Mouse (Mus musculus) cerebellum, adult 11-12 months (tissue): Measurements from ENCODE around the gene Vnn3.

ENCODE experiments used
- DNase-seq: peaks from one replicate; pipeline ENCODE4 v3.0.0; 2022

Gene Vnn3

DNA sequence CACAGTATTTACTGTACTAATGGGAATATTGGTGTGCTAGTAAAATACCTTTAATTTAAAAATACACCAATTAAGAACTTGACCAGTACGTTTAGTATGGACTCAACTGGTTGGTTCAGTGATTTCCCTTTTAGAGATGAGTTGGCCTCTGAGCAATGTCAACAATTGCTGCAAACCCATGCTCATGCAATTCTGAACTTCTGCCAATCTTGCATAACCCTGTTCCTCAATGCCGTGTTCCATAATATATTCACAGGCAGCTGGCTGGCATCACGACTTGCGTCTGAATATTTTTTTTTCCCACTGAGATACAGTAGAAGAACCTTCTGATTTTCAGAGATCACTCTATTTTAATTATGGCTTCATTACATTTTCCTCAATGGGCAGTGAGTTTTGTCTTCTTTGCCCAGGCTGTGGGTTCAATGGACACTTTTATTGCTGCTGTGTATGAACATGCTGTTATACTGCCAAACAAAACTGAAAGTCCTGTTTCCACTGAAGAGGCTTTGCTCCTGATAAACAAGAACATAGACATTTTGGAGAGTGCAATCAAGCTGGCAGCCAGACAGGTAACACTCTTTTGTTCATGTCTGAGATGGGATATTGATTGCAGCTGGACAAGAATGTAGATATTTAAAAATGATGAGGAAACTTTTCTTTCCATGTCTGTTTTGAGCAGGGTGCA lies at the start of gene Vnn3:
Vnn3 (plus strand) TSS at position 235 of the 685 bp plus-strand sequence.
- no peak for DNase-seq

DNA sequence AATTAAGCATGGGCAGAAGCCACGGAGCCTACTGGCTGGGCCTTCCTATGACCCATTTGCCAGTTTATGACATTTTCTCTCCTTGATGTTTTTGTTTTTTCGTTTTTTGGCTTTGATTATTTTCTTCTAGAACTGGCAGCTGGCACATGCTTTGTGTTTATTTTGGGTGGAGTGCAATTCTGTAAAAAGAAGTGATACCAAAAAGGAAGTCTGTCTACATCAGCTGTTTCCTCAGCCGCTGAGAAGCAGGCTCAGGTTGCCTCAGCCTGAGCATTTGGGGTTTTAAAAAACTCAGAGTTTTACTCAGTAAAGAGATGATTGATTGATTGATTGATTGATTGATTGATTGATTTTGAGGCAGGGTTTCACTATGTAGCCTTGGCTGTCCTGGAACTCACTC lies 48.4 kb upstream of the Vnn3 start:
- DNase-seq = no peak

- no peak for DNase-seq
These were observed 46.6 kb upstream of the Vnn3 start for GRCm38 (mm10) chr10:23804665-23805064.

GRCm38 (mm10) chr10:23806201-23806600 lies 45.1 kb upstream of the Vnn3 start:
- DNase-seq = no peak

- DNase-seq = peak; percentile 31
These were observed 39.4 kb upstream of the Vnn3 start for GRCm38 (mm10) chr10:23811635-23812437.

- no peak for DNase-seq
These were observed 38.9 kb upstream of the Vnn3 start for GRCm38 (mm10) chr10:23812438-23812759.

DNA sequence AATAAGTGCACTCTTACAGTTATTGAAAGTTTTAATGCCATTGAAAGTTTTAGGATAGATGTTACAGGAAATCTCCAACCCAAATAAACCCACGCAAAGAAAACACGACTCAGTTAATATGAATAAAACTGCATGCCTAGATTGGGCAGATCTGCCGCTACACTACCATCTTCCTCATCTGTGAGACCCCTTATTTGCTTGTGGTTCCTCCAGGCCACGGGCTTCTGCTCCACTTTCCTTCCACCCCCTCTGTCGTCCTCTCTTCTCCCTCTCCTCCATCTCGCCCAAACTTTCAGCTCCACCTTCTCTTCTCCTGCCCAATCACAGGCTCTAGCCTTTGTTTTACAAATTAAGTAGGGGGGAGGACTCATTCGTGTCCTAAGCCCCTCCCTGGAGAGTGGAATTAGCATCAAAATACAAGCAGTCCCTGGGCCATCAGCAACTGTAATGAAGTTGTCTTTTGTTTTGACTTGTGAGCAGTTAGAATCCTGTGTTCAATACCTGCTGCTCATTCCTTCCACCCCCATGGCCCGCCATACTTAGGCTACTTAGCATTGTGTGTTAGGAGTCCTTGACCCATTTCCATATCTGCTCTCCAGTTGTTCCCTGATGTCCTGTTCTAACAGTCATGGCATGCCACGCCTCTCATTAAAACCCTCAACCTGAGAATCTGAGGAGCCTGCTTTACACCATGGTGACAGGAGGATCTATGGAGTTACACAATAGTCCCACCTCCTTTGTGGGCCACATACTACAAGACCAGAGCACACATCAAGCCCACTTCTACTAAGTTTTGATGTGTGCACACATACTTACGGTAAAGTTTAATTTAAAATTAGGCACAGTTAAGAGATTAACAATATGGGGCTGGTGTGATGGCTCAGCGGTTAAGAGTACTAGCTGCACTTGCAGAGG lies 38.2 kb upstream of the Vnn3 start:
- DNase-seq = no peak

DNA sequence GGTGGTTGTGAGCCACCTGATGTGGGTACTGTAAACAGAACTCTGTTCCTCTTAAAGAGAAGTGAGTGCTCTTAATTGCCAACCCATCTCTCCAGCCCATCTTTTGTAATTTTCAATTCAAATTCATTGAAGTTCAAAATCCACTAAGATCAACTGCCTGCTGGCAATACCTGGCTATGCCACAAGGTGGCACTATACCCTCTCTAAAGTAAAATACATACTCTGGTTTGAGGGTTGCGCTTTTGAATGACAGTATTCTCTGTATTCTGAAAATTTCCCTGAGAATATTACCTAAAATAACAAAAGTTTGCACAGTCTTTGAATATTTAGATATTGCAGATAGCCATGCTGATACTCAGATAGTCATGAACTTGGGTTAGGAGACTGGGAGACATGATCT lies 36.1 kb upstream of the Vnn3 start:
- DNase-seq = peak; percentile 34

GRCm38 (mm10) chr10:23816241-23816640 lies 35.0 kb upstream of the Vnn3 start:
- DNase-seq = no peak

- DNase-seq = no peak
These were observed 24.7 kb upstream of the Vnn3 start for GRCm38 (mm10) chr10:23826516-23826915.

DNA sequence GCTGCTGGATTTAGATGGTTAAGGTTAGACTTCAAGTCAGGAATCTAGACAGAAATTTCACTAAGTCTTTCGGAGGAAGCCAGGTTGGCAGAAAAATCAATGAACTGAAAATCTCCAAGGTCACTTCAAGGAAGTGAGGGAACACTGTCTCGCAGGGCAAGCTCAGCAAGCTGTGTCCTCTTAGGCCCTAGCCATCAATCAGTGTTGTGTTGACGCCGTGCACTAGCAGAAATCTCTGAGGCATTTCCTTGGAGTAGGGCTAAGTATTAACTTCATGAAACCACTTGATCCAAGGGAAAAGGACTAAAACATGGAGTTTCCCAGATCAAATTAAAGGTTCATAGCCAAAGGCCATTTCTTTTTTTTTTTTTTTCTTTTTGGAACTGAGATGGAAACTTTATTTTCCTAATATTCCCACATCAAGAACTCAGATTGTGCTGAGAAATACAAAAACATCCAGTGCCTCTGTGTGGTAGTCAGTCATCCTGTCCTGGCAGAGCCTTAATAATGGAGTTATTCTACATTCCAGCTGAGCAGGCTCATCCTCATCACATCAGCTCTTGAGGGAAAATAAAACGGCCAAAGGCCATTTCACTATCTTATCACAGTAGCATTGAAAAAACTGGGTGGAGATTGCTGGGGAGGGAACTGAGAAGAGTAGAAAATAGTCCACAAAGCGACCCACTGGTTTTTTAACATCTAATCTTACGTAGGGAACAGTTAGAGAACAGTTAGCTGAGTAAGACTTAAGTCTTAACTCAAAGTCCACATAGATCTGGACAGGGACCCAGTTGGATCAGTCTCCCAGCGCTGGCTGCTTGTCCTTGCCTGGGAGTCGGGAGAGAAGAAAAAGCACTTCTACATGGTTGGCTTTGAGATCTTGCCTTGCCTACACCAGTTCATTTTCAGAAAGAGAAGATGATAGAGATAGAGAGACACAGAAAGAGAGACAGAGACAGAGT lies 15.0 kb upstream of the Vnn3 start:
- DNase-seq = no peak

DNA sequence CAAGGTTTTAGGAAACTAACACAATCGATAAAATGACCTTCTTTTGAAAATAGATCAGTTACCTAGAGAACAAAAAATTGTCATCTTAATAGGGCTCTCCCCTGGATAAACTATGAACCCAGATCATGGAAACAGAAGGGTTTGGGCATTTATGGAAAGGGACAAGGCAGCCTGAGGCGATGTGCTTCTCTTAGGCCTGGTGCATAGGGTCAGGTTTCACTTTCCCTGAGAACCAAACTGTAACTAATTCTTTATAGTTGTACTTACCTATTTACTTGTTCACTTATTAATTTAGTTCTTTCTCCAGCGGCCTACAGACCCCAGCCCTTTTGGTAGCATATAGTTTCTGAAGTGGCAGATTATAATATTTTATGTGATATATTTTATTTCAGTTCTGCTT lies 14.1 kb upstream of the Vnn3 start:
- no peak for DNase-seq

GRCm38 (mm10) chr10:23838910-23839309 lies 12.4 kb upstream of the Vnn3 start:
- DNase-seq = no peak

- no peak for DNase-seq
These were observed 11.9 kb upstream of the Vnn3 start for GRCm38 (mm10) chr10:23839368-23839767.

DNA sequence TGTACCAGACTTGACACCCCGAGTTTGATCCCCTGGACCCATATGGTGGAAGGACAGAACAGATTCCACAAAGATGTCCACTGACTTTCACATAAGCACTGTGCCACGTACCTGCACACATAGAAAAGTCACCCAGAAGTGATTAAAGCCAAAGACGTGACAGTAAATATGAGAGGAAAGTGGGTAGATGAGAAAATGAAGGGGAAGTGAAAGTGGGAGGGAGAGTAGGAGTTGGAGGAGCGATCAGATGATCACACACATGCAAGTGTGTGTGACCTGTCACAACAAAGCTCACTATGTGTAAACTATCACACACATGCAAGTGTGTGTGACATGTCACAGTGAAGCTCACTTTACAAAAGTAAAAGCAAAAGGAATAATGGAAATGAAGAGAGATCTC lies 10.8 kb upstream of the Vnn3 start:
- no peak for DNase-seq

DNA sequence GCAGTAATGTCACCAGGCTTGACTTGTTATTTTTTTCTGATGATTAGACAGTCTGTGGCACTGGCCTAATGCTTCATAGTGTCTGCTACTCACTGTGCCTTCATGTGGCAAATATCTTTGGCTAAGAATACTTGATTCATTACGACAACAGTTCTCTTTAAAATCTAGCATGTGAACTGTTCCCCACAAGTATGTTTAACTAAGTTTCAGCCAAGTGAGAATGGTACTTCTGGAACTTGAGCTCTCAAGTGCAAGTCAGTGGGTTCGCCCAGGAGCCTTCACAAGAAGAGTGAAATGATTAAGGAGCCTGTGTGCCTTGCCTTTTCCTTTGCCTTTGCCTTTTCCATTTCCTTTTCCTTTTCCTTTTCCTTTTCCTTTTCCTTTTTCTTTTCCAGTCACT lies 834 bp downstream of the Vnn3 start:
- no peak for DNase-seq

DNA sequence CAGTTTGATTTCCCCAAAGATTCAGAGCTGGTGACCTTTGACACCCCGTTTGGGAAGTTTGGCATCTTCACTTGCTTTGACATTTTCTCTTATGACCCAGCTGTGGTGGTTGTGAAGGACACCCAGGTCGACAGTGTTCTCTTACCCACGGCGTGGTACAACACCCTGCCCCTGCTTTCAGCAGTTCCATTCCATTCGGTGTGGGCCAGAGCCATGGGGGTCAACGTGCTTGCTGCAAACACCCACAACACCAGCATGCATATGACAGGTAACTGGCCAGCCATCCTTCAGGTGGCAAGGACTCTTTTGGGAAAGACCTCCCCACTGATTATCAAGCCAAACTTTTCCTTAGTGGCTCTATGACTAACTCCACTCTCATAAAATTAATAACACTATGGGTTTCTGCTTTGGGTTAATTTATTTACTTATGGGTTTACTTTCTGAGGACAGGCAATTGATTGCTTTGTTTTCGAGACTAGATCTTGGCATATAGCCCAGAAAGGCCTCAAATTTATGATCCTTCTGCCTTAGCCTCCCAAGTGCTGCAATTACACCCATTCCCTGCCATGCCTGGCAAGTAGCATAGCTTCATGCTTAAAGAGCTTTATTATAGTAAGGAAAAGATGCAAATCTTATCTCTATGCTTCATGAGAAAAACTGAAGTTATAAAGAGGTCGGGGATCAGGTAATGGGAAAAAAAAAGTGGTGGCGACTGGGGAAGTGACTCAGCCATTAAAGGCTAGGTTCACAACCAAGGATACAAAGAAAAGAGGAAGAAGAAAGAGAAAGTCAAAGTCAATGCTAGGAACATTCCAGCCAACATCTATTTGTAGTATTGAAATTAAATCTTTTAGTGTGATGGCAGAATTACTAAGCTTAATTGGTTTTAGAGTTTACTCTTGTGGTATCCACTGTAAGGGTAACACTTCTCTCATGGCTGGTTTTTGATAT lies 13.4 kb downstream of the Vnn3 start:
- no peak for DNase-seq

- no peak for DNase-seq
These were observed 29.4 kb downstream of the Vnn3 start for GRCm38 (mm10) chr10:23880695-23881094.

- DNase-seq = no peak
These were observed 33.6 kb downstream of the Vnn3 start for GRCm38 (mm10) chr10:23884910-23885309.

- DNase-seq = no peak
These were observed 34.8 kb downstream of the Vnn3 start for GRCm38 (mm10) chr10:23886060-23886459.

GRCm38 (mm10) chr10:23892987-23893386 lies 41.7 kb downstream of the Vnn3 start:
- no peak for DNase-seq
